Mouse (Mus musculus): ENCODE data around the gene Eva1c. TPM values are rescaled to one million over a fixed set of nuclear protein-coding genes. Genes with fewer than 3 reads are reported as not detected.

The Eva1c gene
- total and polyA plus RNA-seq, 2 experiments from 2014 or later: 1.7 to 11.4 TPM

DNA sequence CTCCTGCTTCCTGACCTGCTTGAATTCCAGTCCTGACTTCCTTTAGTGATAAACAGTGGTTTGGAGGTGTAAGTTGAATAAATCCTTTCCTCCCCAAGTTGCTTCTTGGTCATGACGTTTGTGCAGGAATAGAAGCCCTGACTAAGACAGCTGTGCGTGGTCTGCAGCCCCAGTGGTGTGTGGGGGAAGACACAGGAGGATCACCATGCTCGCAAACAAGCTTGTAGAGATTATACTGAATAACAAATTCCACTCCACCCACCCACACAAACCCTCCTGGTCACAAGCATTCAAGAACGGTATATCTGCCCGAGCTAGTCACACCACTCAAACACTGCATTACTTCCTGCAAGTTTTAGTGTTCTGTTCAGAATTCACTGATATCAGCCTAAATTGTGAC, 34.5 kb upstream of the Eva1c start:
- TF ChIP-seq EP300 (IDR thresholded peaks at IDR 0.05; ENCODE audit: low read depth) (no peak), CTCF (IDR thresholded peaks at IDR 0.05; ENCODE audit: low read depth) (no peak)
- Histone ChIP-seq H3K4me3 (ENCODE audit: low read depth, low read length) (no peak overlapping the region), H3K36me3 (replicated peaks; ENCODE audit: control insufficient read depth, insufficient read depth, low read length) (peaks cover 90% of the 10 kb centered on the region), H3K4me2 (ENCODE audit: low read depth, low read length) (no peak overlapping the region), H3K9ac (replicated peaks; ENCODE audit: low read depth, low read length) (no peak overlapping the region), H3K9me3 (replicated peaks; ENCODE audit: control insufficient read depth, low read length) (no peaks in the 10 kb centered on the region), H3K27ac (ENCODE audit: low read depth) (no peak overlapping the region), H3K4me1 (ENCODE audit: control insufficient read depth, insufficient read depth) (no peaks in the 10 kb centered on the region), H3K27me3 (ENCODE audit: control insufficient read depth, insufficient read depth, low read length) (no peaks in the 10 kb centered on the region)
- WGBS: 72% methylated on average over 5 of the region's 5 CpGs
- DNase-seq (ENCODE audit: low spot score) (no peak), ATAC-seq (ENCODE audit: insufficient read depth, low read depth) (no peak)

DNA sequence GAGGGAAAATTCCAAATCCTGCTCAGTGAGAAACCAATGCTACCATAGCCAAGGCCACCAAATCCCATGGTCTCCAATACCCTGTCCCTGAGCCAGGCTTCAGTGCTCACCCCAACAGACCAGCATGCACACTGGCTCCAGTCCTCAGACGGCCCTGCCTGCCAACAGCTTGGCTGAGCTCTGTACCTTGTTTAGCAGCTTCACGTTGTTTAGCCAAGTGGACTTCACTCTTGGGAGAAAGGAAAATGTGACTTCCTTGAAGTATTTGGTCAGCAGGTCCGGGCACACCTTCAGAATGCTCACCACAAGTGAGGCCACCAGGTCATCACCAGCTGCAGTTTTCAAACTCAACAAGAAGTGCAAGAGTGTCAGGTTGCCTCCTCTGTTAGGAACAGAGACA, 34.0 kb upstream of the Eva1c start:
- Histone ChIP-seq H3K9ac (replicated peaks; ENCODE audit: low read depth, low read length) (no peak overlapping the region), H3K9me3 (replicated peaks; ENCODE audit: control insufficient read depth, low read length) (no peaks in the 10 kb centered on the region), H3K36me3 (replicated peaks; ENCODE audit: control insufficient read depth, insufficient read depth, low read length) (peaks cover 90% of the 10 kb centered on the region), H3K4me2 (ENCODE audit: low read depth, low read length) (no peak overlapping the region), H3K4me3 (ENCODE audit: low read depth, low read length) (no peak overlapping the region), H3K27me3 (ENCODE audit: control insufficient read depth, insufficient read depth, low read length) (no peaks in the 10 kb centered on the region), H3K27ac (ENCODE audit: low read depth) (no peak overlapping the region), H3K4me1 (ENCODE audit: control insufficient read depth, insufficient read depth) (no peaks in the 10 kb centered on the region)
- no peak for DNase-seq (ENCODE audit: low spot score)
- ATAC-seq (ENCODE audit: insufficient read depth, low read depth): no peak
- no peak for TF ChIP-seq EP300 (IDR thresholded peaks at IDR 0.05; ENCODE audit: low read depth)
- TF ChIP-seq CTCF (IDR thresholded peaks at IDR 0.05; ENCODE audit: low read depth): no peak
- WGBS: 58% methylated on average over 3 of the region's 3 CpGs

DNA sequence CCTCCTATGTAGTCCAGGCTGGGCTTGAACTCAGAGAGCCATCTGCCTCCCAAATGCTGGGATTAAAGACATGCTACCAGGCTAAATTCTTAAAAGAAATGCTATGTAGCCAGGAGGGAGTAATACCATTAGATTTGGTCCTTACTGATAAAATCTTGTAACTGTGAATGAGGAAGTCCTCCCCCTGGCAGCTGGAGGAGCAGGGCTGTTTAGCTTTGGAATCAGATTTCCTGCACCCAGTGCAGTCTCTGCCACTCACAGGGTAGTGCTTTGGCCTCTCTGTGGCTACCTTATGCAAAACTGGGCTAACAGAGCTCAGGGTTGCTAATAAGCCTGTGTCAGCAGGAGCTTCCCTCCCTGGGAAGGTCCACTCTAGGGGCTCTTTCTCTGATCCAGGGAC, 31.8 kb upstream of the Eva1c start:
- Histone ChIP-seq H3K4me3 (ENCODE audit: low read depth, low read length) (no peak overlapping the region), H3K36me3 (replicated peaks; ENCODE audit: control insufficient read depth, insufficient read depth, low read length) (peaks cover 73% of the 10 kb centered on the region), H3K9ac (replicated peaks; ENCODE audit: low read depth, low read length) (no peak overlapping the region), H3K27me3 (ENCODE audit: control insufficient read depth, insufficient read depth, low read length) (no peaks in the 10 kb centered on the region), H3K27ac (ENCODE audit: low read depth) (no peak overlapping the region), H3K4me2 (ENCODE audit: low read depth, low read length) (no peak overlapping the region), H3K9me3 (replicated peaks; ENCODE audit: control insufficient read depth, low read length) (no peaks in the 10 kb centered on the region), H3K4me1 (ENCODE audit: control insufficient read depth, insufficient read depth) (peaks cover 14% of the 10 kb centered on the region)
- TF ChIP-seq EP300 (IDR thresholded peaks at IDR 0.05; ENCODE audit: low read depth) (no peak), CTCF (IDR thresholded peaks at IDR 0.05; ENCODE audit: low read depth) (no peak)
- ATAC-seq (ENCODE audit: insufficient read depth, low read depth): no peak
- DNase-seq (ENCODE audit: low spot score): no peak

DNA sequence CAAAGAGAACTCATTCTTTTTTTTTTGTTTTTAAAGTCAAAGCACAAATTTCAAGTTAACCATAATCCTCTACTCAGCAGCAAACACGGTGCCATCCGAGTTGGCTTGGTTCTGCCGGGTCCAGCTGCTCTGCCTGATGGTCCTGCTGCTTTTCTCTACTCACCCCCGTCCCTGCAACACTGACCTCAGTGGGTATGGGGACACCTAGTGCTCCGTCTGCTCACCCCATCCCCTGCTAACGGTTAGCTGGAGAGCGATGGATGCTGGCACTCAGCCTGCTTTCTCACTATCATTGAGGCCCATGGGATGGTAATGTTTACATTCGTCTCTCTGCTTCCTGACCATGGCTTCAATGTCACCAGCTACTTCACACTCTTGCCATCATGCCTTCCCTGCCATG, 28.1 kb upstream of the Eva1c start:
- H3K36me3 ChIP-seq (replicated peaks; ENCODE audit: control insufficient read depth, insufficient read depth, low read length): peaks cover 47% of the 10 kb centered on the region
- no peak overlapping the region for H3K9ac ChIP-seq (replicated peaks; ENCODE audit: low read depth, low read length)
- 55% methylated on average over 8 of the region's 8 CpGs for WGBS

DNA sequence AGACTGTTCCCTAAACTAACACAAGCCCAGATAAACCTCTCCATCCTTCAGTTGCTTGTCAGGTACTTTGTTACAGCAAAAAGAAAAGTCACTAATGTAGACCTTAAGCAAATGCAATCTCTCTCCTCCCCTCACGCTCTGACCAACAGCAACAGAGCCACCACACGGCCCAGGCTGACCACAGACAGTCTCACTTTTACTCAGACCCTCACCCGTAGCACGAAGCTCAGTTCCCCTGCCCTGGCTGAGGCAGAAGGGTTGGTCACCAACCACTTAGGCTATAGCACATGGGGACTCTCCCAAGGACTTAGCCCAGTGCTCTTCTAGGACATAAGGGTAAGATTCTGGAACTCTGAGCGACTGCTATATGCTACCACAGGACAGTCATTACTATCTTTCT, 27.7 kb upstream of the Eva1c start:
- peaks cover 50% of the 10 kb centered on the region for H3K36me3 ChIP-seq (replicated peaks; ENCODE audit: control insufficient read depth, insufficient read depth, low read length)
- H3K4me3 ChIP-seq (ENCODE audit: low read depth, low read length): no peak overlapping the region
- H3K9me3 ChIP-seq (replicated peaks; ENCODE audit: control insufficient read depth, low read length): no peaks in the 10 kb centered on the region
- H3K27me3 ChIP-seq (ENCODE audit: control insufficient read depth, insufficient read depth, low read length): no peaks in the 10 kb centered on the region
- H3K9ac ChIP-seq (replicated peaks; ENCODE audit: low read depth, low read length): no peak overlapping the region
- no peak for DNase-seq (ENCODE audit: low spot score)
- 0 out of 2 replicates have a peak overlapping the region, but pooled peaks have one; percentile 22 for H3K27ac ChIP-seq (ENCODE audit: low read depth)
- H3K4me2 ChIP-seq (ENCODE audit: low read depth, low read length): no peak overlapping the region
- ATAC-seq (ENCODE audit: insufficient read depth, low read depth): no peak
- TF ChIP-seq CTCF (IDR thresholded peaks at IDR 0.05; ENCODE audit: low read depth): no peak
- no peak for TF ChIP-seq EP300 (IDR thresholded peaks at IDR 0.05; ENCODE audit: low read depth)
- peaks cover 30% of the 10 kb centered on the region for H3K4me1 ChIP-seq (ENCODE audit: control insufficient read depth, insufficient read depth)
- 75% methylated on average over 5 of the region's 5 CpGs for WGBS

More for the DNA sequence above, 28.1 kb upstream of the Eva1c start:
- ATAC-seq (ENCODE audit: insufficient read depth, low read depth) (no peak), DNase-seq (ENCODE audit: low spot score) (no peak)
- Histone ChIP-seq H3K4me1 (ENCODE audit: control insufficient read depth, insufficient read depth) (peaks cover 30% of the 10 kb centered on the region), H3K4me3 (ENCODE audit: low read depth, low read length) (no peak overlapping the region), H3K4me2 (ENCODE audit: low read depth, low read length) (no peak overlapping the region), H3K9me3 (replicated peaks; ENCODE audit: control insufficient read depth, low read length) (no peaks in the 10 kb centered on the region), H3K27ac (ENCODE audit: low read depth) (no peak overlapping the region), H3K27me3 (ENCODE audit: control insufficient read depth, insufficient read depth, low read length) (no peaks in the 10 kb centered on the region)
- TF ChIP-seq CTCF (IDR thresholded peaks at IDR 0.05; ENCODE audit: low read depth) (no peak), EP300 (IDR thresholded peaks at IDR 0.05; ENCODE audit: low read depth) (no peak)

DNA sequence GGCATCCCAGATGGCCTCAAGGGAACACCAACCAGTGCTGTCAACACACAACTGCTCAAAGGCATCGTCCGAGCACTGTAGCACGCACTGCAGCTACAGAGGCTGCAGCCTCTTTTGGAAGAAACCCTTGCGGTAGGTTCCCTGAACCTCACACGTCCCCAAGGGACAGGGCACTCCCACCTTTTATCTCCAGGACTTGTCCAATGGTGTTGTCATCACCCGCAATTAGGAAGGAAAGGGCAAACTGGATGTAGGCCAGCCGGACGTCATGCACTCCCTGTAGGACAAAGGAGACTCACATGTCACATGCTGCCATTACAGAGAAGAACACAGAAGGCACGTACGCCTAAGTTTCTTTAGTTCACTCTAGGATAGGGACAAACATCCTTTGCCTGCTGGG, 26.7 kb upstream of the Eva1c start:
- peak; percentile 93 for DNase-seq (ENCODE audit: low spot score)
- Histone ChIP-seq H3K4me1 (ENCODE audit: control insufficient read depth, insufficient read depth) (peaks cover 30% of the 10 kb centered on the region), H3K27me3 (ENCODE audit: control insufficient read depth, insufficient read depth, low read length) (no peaks in the 10 kb centered on the region), H3K9ac (replicated peaks; ENCODE audit: low read depth, low read length) (no peak overlapping the region), H3K36me3 (replicated peaks; ENCODE audit: control insufficient read depth, insufficient read depth, low read length) (peaks cover 55% of the 10 kb centered on the region), H3K4me3 (ENCODE audit: low read depth, low read length) (no peak overlapping the region), H3K27ac (ENCODE audit: low read depth) (peak overlapping the region; percentile 80), H3K4me2 (ENCODE audit: low read depth, low read length) (no peak overlapping the region), H3K9me3 (replicated peaks; ENCODE audit: control insufficient read depth, low read length) (no peaks in the 10 kb centered on the region)
- WGBS: 28% methylated on average over 10 of the region's 10 CpGs
- ATAC-seq (ENCODE audit: insufficient read depth, low read depth): peak; percentile 95
- TF ChIP-seq EP300 (IDR thresholded peaks at IDR 0.05; ENCODE audit: low read depth): peak; percentile 79
- TF ChIP-seq CTCF (IDR thresholded peaks at IDR 0.05; ENCODE audit: low read depth): peak; percentile 20
